ENCODE assay signal across 19 mouse cellular contexts in genomic region chr12:4249786-4250185, GRCm38 (mm10). TPM values are rescaled to one million over a fixed set of nuclear protein-coding genes. Genes with fewer than 3 reads are reported as not detected.
A peak's percentile ranks its signal among the peaks of the same experiment; 100 is the strongest.
DNase-seq lines count a peak whose midpoint lies in the region; ATAC-seq lines count a peak whose summit lies in the region.
"Had no signal": no experiment of that assay in that cellular context is flagged by ENCODE, and none has a peak within 500 bp of the region (broad histone marks: within the 10 kb centered on the region; RNA-seq: fewer than 3 reads in every experiment).

No protein-coding gene starts in this region.

- peak; percentile 58 for DNase-seq in heart, adult 11 months
- DNase-seq in heart, adult 8-10 months (ENCODE audit: low spot score), result no peak
- peak; percentile 55 for DNase-seq in cerebellum, adult 11 months
- peak; percentile 82 for DNase-seq in cerebellum, adult 9-10 months
- peak; percentile 60 to 76 for DNase-seq in cerebellum, postnatal 36 days
- no peak for DNase-seq in gastrocnemius, postnatal 36 days
- DNase-seq: adrenal gland, adult 8-10 months; gastrocnemius, adult 2 months; kidney, adult 11 months; kidney, postnatal 25 days; left cerebral cortex, postnatal 4 days; lung, adult 18-20 months; lung, postnatal 4 days; right cerebral cortex, postnatal 14 days had no signal

- no peak for ATAC-seq in megakaryocyte, adult 5-6 weeks (ENCODE audit: poor library complexity, severe bottlenecking)
- ATAC-seq: forebrain, embryonic 16.5 days; liver, embryonic 12.5 days; lung, postnatal 0 days; midbrain, embryonic 13.5 days had no signal

- intact Hi-C loops in gastrocnemius, postnatal 36 days (cut with DNase I), result no loop called here

RNA-seq across cellular contexts. Expression of gene Cenpo, which starts 15.7 kb away (rescaled TPM):
- total RNA-seq in heart, adult 8-10 months (2022), result 1 to 10 TPM; 1.6 to 3.3 (median 2.5) TPM
- total RNA-seq in gastrocnemius, postnatal 36 days (2021), result 1 to 10 TPM; 1.4 to 2.1 TPM
- 11.6 and 20.2 TPM in 2 replicates for total RNA-seq in megakaryocyte, adult 5-6 weeks (2015)
- total RNA-seq in megakaryocyte, adult 5-6 weeks (2017), result 28.9 and 34.8 TPM in 2 replicates

RNA-seq across cellular contexts. Expression of gene Ptrhd1, which starts 16.0 kb away (rescaled TPM):
- 1 to 10 TPM; 3.1 to 4.8 (median 4.4) TPM for total RNA-seq in heart, adult 8-10 months (2022)
- 1 to 10 TPM; 4.9 to 5.3 TPM for total RNA-seq in gastrocnemius, postnatal 36 days (2021)
- 8.7 and 10.7 TPM in 2 replicates for total RNA-seq in megakaryocyte, adult 5-6 weeks (2015)
- 7.4 and 7.8 TPM in 2 replicates for total RNA-seq in megakaryocyte, adult 5-6 weeks (2017)

Comparison
In these comparisons a context has a peak if more than half of its experiments do, and no peak if none do; other contexts are left out.
1. DNase-seq: peak in heart, adult 11 months (single experiment), cerebellum, adult 11 months (single experiment), cerebellum, adult 9-10 months (single experiment) and cerebellum, postnatal 36 days (2 of 2); none in heart, adult 8-10 months (single experiment) and gastrocnemius, postnatal 36 days (0 of 2).